Mouse (Mus musculus) heart, adult 2 months (tissue): Measurements from ENCODE around the gene As3mt. TPM values are rescaled to one million over a fixed set of nuclear protein-coding genes. Genes with fewer than 3 reads are reported as not detected.
"Not testable (repeated sequence)": the region's sequence is repeated elsewhere in the genome, so short reads cannot be mapped to it uniquely, and the experiment has no call there.

Experiments
- DNase-seq, 2 experiments: peaks; one replicate each; pipeline ENCODE4 v3.0.0; 2021
- H3K27ac ChIP-seq: fragments of 200-600 bp; 2 replicates; pipeline ENCODE4 v1.8.1; 2022
- H3K27me3 ChIP-seq: fragments of 200-500 bp; 2 replicates; pipeline ENCODE4 v1.6.1; 2012; ENCODE audit warnings: mild to moderate bottlenecking, low read length, inconsistent platforms, mixed read lengths; ENCODE audit not compliant: control insufficient read depth, insufficient read depth
- H3K36me3 ChIP-seq: fragments of 200-500 bp; 2 replicates; pipeline ENCODE4 v1.6.1; 2012; ENCODE audit warnings: low read length, inconsistent platforms; ENCODE audit not compliant: control insufficient read depth, insufficient read depth
- H3K4me1 ChIP-seq: fragments of 200-500 bp; 2 replicates; pipeline ENCODE4 v1.6.1; 2011; ENCODE audit warnings: low read length; ENCODE audit not compliant: control insufficient read depth, insufficient read depth
- H3K4me3 ChIP-seq: fragments of 200-600 bp; 2 replicates; pipeline ENCODE4 v1.8.1; 2022
- H3K79me2 ChIP-seq: fragments of 200-500 bp; replicated peaks from 2 replicates; pipeline ENCODE4 v1.6.1; 2012; ENCODE audit warnings: mild to moderate bottlenecking, inconsistent platforms, low read length, moderate library complexity, mixed read lengths; ENCODE audit not compliant: control insufficient read depth, insufficient read depth
- H3K9ac ChIP-seq: fragments of 200-500 bp; 2 replicates; pipeline ENCODE4 v1.6.1; 2012; ENCODE audit warnings: low read depth, mild to moderate bottlenecking, control low read depth, inconsistent platforms, low read length, mixed read lengths
- CTCF ChIP-seq: fragments of 200-600 bp; IDR thresholded peaks from 2 replicates; pipeline ENCODE4 v1.8.1; 2022; ENCODE audit warnings: antibody characterized with exemption, mild to moderate bottlenecking, moderate library complexity
- EP300 ChIP-seq: fragments of 200-500 bp; IDR thresholded peaks from 2 replicates; pipeline ENCODE4 v1.6.1; 2011; ENCODE audit warnings: low read depth, low read length, control low read depth; ENCODE audit not compliant: insufficient read depth
- POLR2A ChIP-seq: fragments of 200-500 bp; IDR thresholded peaks from 2 replicates; pipeline ENCODE4 v1.6.1; 2011; ENCODE audit warnings: mild to moderate bottlenecking, low read depth, low read length, control low read depth; ENCODE audit not compliant: insufficient read depth
- WGBS: fragments of 180-500 bp; shearing (Covaris S2); methylation state at CpG from one replicate; pipeline ENCODE4 v1.1.7; 2018; 5-methylcytosine and 5-hydroxymethylcytosine counted together
- intact Hi-C: fragments of 180-260 bp; cut with DNase I; formaldehyde crosslinking; loops from one replicate; pipeline ENCODE4 v1.15.1; 2025
- polyA plus RNA-seq: library from polyadenylated mRNA; depleted of rRNA; stranded (reverse); fragments of >200 nt; gene quantifications from 2 replicates; pipeline ENCODE4 v1.2.3, GENCODE M21; 2012
- total RNA-seq, 2 experiments: library from RNA; stranded (reverse); gene quantifications; 2 replicates each; pipeline ENCODE4 v1.2.3; 2021

As3mt gene
- total and polyA plus RNA-seq, 3 experiments, result 33.2 to 99.2 (median 86.2) TPM

DNA sequence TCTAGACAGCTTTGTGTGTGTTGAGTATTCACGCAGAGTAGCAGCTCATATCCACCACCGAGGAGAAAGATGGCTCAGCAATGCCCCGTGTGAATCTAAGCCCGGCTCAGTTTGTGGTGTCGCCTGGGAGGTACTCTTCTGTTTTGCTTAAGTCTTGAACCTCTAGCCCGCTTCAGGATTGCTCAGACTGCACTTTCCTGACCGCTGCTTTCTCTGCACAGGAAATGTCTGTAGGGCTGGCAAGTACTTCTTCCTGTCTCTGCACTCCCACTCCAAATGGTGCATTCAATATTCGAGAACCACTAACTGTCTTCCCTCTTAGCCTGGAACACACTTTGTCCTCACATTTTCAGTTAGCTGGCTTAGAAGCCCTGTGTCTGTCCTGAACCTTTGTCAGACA, 51.8 kb downstream of the As3mt start:
- peaks cover 3% of the 10 kb centered on the region for H3K4me1 ChIP-seq
- H3K4me3 ChIP-seq, result no peak overlapping the region
- no peak overlapping the region for H3K9ac ChIP-seq
- intact Hi-C loops, result no loop called here
- no peaks in the 10 kb centered on the region for H3K27me3 ChIP-seq
- TF ChIP-seq EP300 (no peak), CTCF (no peak), POLR2A (no peak)
- H3K36me3 ChIP-seq, result no peaks in the 10 kb centered on the region
- H3K27ac ChIP-seq, result no peak overlapping the region
- WGBS, result 35% methylated on average over 8 of the region's 8 CpGs
- peak in 1 of 2 experiments; percentile 15 for DNase-seq
- H3K79me2 ChIP-seq, result no peaks in the 10 kb centered on the region

DNA sequence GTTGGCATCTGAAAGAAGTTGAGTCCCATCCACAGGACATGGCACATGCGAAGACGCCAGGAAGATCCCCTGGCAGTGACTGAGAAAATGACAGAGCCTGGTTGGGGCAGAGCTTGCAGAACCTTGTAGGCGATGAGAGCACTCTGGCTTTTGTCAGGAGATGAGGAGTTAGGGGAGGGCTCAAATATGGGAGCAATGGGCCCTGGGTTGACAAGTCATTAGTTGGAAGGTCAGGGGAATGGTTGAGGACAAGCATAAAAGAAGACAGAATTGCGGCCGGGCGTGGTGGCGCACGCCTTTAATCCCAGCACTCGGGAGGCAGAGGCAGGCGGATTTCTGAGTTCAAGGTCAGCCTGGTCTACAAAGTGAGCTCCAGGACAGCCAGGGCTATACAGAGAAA, 52.7 kb downstream of the As3mt start:
- not testable (repeated sequence) for DNase-seq, H3K79me2 ChIP-seq, H3K4me3 ChIP-seq, H3K4me1 ChIP-seq, H3K27ac ChIP-seq, H3K9ac ChIP-seq, H3K36me3 ChIP-seq, H3K27me3 ChIP-seq
- intact Hi-C loops, result loop anchor here (1.0 to 2.0 kb wide), 2 partner anchors 109 to 231 kb away; no protein-coding TSS in a partner anchor
- 87% methylated on average over 10 of the region's 10 CpGs for WGBS

DNA sequence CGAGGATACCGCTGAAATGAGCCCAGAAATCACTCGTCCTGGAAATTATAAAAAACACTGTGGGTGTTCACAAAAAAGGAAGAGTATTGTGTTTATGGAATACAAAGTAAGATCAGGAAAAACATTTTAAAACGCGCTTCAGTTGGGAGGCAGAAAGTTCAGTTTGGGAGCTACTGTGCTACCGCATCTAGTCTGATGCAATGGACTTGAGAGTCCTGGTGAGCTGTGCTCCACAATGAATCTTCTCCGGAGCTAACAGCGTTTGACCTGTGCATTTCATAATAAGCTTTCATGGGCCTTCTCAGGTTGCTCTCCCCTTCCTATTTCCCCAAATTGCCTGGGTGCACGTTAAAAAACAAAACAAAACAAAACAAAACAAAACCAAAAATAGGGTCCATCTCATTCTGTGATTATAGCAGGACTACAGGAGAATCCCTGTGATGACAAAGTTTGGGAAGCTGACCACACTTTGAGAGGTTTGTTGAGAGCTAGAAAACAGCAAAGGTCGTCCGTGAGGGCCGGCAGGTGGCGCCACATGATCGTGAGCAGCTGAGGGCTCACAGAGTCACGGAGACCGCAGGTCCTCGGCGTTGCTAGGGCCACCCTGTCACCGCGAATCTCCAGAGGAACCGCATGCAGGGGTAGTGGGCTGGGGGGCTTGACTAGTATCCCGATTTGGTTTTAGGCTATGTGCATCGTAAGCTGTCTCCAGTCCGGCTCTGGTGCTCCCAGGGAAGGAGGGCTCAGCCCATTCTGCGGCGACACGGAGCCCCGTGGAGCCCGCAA, 53.3 kb downstream of the As3mt start:
- TF ChIP-seq POLR2A, result no peak
- peak; percentile 91 for TF ChIP-seq CTCF
- peak; percentile 77; the same call in 1 of the 2 replicates for TF ChIP-seq EP300
- WGBS, result 17% methylated on average over 29 of the region's 29 CpGs
- Histone ChIP-seq H3K79me2 (no peaks in the 10 kb centered on the region), H3K4me1 (peaks cover 6% of the 10 kb centered on the region), H3K9ac (no peak overlapping the region), H3K27ac (peak overlapping the region; percentile 69), H3K4me3 (peak overlapping the region; percentile 59), H3K27me3 (no peaks in the 10 kb centered on the region), H3K36me3 (no peaks in the 10 kb centered on the region)
- peak; percentile 89 to 90 for DNase-seq
- intact Hi-C loops, result loop anchor here (1.0 to 2.0 kb wide), 2 partner anchors 109 to 230 kb away; no protein-coding TSS in a partner anchor

DNA sequence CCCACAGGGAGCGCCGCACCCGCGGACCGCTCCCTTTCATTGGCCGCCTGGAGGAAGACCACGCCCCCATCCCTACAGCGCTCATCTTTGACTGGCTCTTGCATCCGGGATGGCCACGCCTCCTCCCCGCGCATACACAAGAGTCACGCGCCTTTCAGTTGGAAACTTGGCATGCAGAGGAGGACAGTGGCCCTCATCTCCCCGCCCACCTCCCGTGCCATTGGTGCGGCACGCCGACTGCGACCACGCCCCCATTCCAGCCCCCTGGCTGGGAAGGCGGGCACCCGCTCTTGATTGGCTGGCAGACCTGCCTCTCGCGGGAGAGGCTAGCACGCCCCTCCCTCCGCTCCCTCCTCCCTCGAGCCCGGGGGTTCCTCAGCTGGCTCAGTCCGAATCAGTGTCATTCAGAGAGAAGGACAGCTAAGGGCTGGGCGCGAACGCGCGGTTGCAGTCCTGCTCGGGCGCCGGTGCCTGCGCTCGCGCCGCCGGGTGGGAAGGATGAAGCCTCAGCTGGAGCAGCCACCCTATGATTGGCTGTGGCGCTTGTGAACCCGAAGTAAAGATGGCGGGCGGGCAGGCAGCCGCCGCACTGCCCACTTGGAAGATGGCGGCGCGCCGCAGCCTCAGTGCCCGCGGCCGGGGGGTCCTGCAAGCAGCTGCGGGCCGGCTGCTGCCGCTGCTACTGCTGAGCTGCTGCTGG, 54.1 kb downstream of the As3mt start, which contains the start of gene Cnnm2:
Cnnm2 (plus strand) TSS at position 350 of the 700 bp plus-strand sequence.
- WGBS, result under 1% methylated on average over 59 of the region's 59 CpGs
- no peaks in the 10 kb centered on the region for H3K27me3 ChIP-seq
- H3K4me1 ChIP-seq, result peaks cover 6% of the 10 kb centered on the region
- peak; percentile 77 for TF ChIP-seq POLR2A
- no peak for TF ChIP-seq CTCF
- TF ChIP-seq EP300, result peak; percentile 72; the same call in 1 of the 2 replicates
- intact Hi-C loops, result loop anchor here (2.0 kb wide), 1 partner anchor 229 kb away; no protein-coding TSS in a partner anchor
- peak within 1 kb of the TSS; percentile 82 for H3K9ac ChIP-seq
- H3K36me3 ChIP-seq, result no peaks in the 10 kb centered on the region
- no peaks in the 10 kb centered on the region for H3K79me2 ChIP-seq
- H3K4me3 ChIP-seq, result peak within 1 kb of the TSS; percentile 72
- peak within 1 kb of the TSS; percentile 78 for H3K27ac ChIP-seq
- peak; percentile 100 for DNase-seq

DNA sequence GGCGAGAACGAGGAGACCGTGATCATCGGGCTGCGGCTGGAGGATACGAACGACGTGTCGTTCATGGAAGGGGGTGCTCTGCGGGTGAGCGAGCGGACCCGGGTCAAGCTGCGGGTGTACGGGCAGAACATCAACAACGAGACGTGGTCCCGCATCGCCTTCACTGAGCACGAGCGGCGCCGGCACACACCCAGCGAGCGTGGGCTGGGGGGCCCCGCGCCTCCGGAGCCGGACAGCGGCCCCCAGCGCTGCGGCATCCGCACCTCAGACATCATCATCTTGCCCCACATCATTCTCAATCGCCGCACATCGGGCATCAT, 54.7 kb downstream of the As3mt start:
- H3K27me3 ChIP-seq, result no peaks in the 10 kb centered on the region
- no peaks in the 10 kb centered on the region for H3K79me2 ChIP-seq
- under 1% methylated on average over 36 of the region's 36 CpGs for WGBS
- TF ChIP-seq EP300 (no peak), CTCF (no peak), POLR2A (no peak)
- intact Hi-C loops, result loop anchor here (2.0 kb wide), 1 partner anchor 229 kb away; no protein-coding TSS in a partner anchor
- H3K9ac ChIP-seq, result peak overlapping the region; percentile 82
- H3K4me3 ChIP-seq, result peak overlapping the region; percentile 72
- peak overlapping the region; percentile 78 for H3K27ac ChIP-seq
- H3K4me1 ChIP-seq, result peaks cover 6% of the 10 kb centered on the region
- no peaks in the 10 kb centered on the region for H3K36me3 ChIP-seq
- DNase-seq, result no peak
